14 mouse cellular contexts compared by ENCODE assay signal in the genomic region with DNA sequence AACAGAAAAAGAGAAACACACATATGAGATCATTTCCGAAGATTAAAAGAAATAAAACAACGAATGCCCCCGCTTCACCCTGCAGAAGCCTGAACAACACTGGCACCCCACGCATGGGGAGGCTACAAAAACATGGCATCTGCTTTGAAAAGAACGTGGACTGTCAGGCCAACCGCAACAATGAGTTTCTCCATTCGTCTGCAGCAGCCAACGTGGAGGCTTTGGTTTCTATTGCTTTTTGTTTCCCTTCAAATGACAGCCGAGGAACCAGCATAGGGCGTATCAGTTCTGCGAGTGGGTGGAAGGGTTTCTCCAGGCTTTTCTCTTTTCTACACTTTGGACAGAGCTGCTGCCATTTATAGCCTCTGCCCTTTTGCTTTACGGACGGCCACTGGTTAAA. TPM values are rescaled to one million over a fixed set of nuclear protein-coding genes. Genes with fewer than 3 reads are reported as not detected.
DNase-seq lines count a peak whose midpoint lies in the region; ATAC-seq lines count a peak whose summit lies in the region.
"Had no signal": no experiment of that assay in that cellular context is flagged by ENCODE, and none has a peak within 500 bp of the region (broad histone marks: within the 10 kb centered on the region; RNA-seq: fewer than 3 reads in every experiment).

No protein-coding gene starts in this region.

- WGBS in heart, embryonic 11.5 days (ENCODE audit: insufficient replicate concordance) = 76% methylated on average over 13 of the region's 13 CpGs
- WGBS in hindbrain, embryonic 12.5 days = 72% methylated on average over 13 of the region's 13 CpGs
- WGBS in hindbrain, embryonic 10.5 days = 80% methylated on average over 13 of the region's 13 CpGs
- WGBS in midbrain, embryonic 15.5 days = 81% methylated on average over 13 of the region's 13 CpGs
- 92% methylated on average over 13 of the region's 13 CpGs for WGBS in midbrain, embryonic 10.5 days

- no peak for ATAC-seq in heart, embryonic 11.5 days (replicated peaks; ENCODE audit: insufficient number of reproducible peaks, low FRiP score, low TSS enrichment)
- ATAC-seq in hindbrain, embryonic 12.5 days (ENCODE audit: low FRiP score) = no peak
- no peak for ATAC-seq in midbrain, embryonic 15.5 days (replicated peaks)
- ATAC-seq: forebrain, embryonic 14.5 days; liver, embryonic 12.5 days; midbrain, embryonic 16.5 days had no signal

- intact Hi-C loops in heart, postnatal 10 days (cut with DNase I) = no loop called here
- intact Hi-C loops in gastrocnemius, postnatal 36 days (cut with DNase I) = no loop called here

- no peak overlapping the region for H3K4me3 ChIP-seq in heart, embryonic 11.5 days (ENCODE audit: low read depth, low read length)
- H3K4me3 ChIP-seq in hindbrain, embryonic 12.5 days = no peak overlapping the region
- no peak overlapping the region for H3K4me3 ChIP-seq in hindbrain, embryonic 10.5 days
- H3K4me3 ChIP-seq in midbrain, embryonic 15.5 days = no peak overlapping the region
- H3K4me3 ChIP-seq in midbrain, embryonic 10.5 days = no peak overlapping the region
- H3K4me3 ChIP-seq: liver, embryonic 12.5 days had no signal

- H3K27me3 ChIP-seq in heart, embryonic 11.5 days (ENCODE audit: control insufficient read depth, insufficient read depth, low read length) = no peaks in the 10 kb centered on the region
- no peaks in the 10 kb centered on the region for H3K27me3 ChIP-seq in hindbrain, embryonic 12.5 days
- no peaks in the 10 kb centered on the region for H3K27me3 ChIP-seq in hindbrain, embryonic 10.5 days (ENCODE audit: insufficient read depth, poor library complexity, severe bottlenecking)
- H3K27me3 ChIP-seq in midbrain, embryonic 15.5 days (replicated peaks) = no peaks in the 10 kb centered on the region
- H3K27me3 ChIP-seq in midbrain, embryonic 10.5 days (ENCODE audit: low read depth, poor library complexity, severe bottlenecking) = no peaks in the 10 kb centered on the region
- H3K27me3 ChIP-seq: liver, embryonic 12.5 days; megakaryocyte, embryonic 14.5 days had no signal

- peak overlapping the region; percentile 82 for H3K27ac ChIP-seq in heart, embryonic 11.5 days (ENCODE audit: low read depth, low read length)
- 0 out of 2 replicates have a peak overlapping the region, but pooled peaks have one; percentile 17 for H3K27ac ChIP-seq in hindbrain, embryonic 12.5 days
- H3K27ac ChIP-seq in hindbrain, embryonic 10.5 days = no peak overlapping the region
- H3K27ac ChIP-seq in midbrain, embryonic 15.5 days = 0 out of 2 replicates have a peak overlapping the region, but pooled peaks have one; percentile 11
- no peak overlapping the region for H3K27ac ChIP-seq in midbrain, embryonic 10.5 days (replicated peaks)
- H3K27ac ChIP-seq: liver, embryonic 12.5 days had no signal

- H3K9ac ChIP-seq in heart, embryonic 11.5 days (ENCODE audit: low read depth, low read length) = 0 out of 2 replicates have a peak overlapping the region, but pooled peaks have one; percentile 39
- no peak overlapping the region for H3K9ac ChIP-seq in hindbrain, embryonic 12.5 days
- H3K9ac ChIP-seq in midbrain, embryonic 15.5 days = no peak overlapping the region
- H3K9ac ChIP-seq: liver, embryonic 12.5 days had no signal

- no peak for DNase-seq in heart, postnatal 10 days
- DNase-seq in hindbrain, embryonic 10.5 days (ENCODE audit: low spot score) = no peak
- DNase-seq in midbrain, embryonic 10.5 days (ENCODE audit: low spot score) = no peak
- DNase-seq in gastrocnemius, postnatal 36 days = no peak
- DNase-seq: cerebellum, adult 2 months; cerebellum, postnatal 36 days; lung, adult 2 months had no signal

- no peaks in the 10 kb centered on the region for H3K9me3 ChIP-seq in heart, embryonic 11.5 days (replicated peaks; ENCODE audit: control insufficient read depth, low read length)
- no peaks in the 10 kb centered on the region for H3K9me3 ChIP-seq in hindbrain, embryonic 12.5 days (replicated peaks)
- no peaks in the 10 kb centered on the region for H3K9me3 ChIP-seq in hindbrain, embryonic 10.5 days
- no peaks in the 10 kb centered on the region for H3K9me3 ChIP-seq in midbrain, embryonic 15.5 days
- H3K9me3 ChIP-seq in midbrain, embryonic 10.5 days (replicated peaks) = no peaks in the 10 kb centered on the region
- H3K9me3 ChIP-seq: liver, embryonic 12.5 days; megakaryocyte, embryonic 14.5 days had no signal

- H3K4me1 ChIP-seq in heart, embryonic 11.5 days (ENCODE audit: control insufficient read depth, insufficient read depth, low read length) = peaks cover 34% of the 10 kb centered on the region
- peaks cover 22% of the 10 kb centered on the region for H3K4me1 ChIP-seq in hindbrain, embryonic 12.5 days
- H3K4me1 ChIP-seq in hindbrain, embryonic 10.5 days (replicated peaks) = peaks cover 5% of the 10 kb centered on the region
- H3K4me1 ChIP-seq in midbrain, embryonic 15.5 days = peaks cover 5% of the 10 kb centered on the region; the same call in 1 of the 2 replicates
- no peaks in the 10 kb centered on the region for H3K4me1 ChIP-seq in midbrain, embryonic 10.5 days
- H3K4me1 ChIP-seq: liver, embryonic 12.5 days had no signal

- H3K36me3 ChIP-seq in heart, embryonic 11.5 days (ENCODE audit: control insufficient read depth, insufficient read depth, low read length) = peaks cover 16% of the 10 kb centered on the region
- peaks cover 80% of the 10 kb centered on the region for H3K36me3 ChIP-seq in hindbrain, embryonic 12.5 days
- H3K36me3 ChIP-seq in hindbrain, embryonic 10.5 days = peaks cover 100% of the 10 kb centered on the region
- H3K36me3 ChIP-seq in midbrain, embryonic 15.5 days (replicated peaks) = no peaks in the 10 kb centered on the region; the same call in 1 of the 2 replicates
- H3K36me3 ChIP-seq in midbrain, embryonic 10.5 days = peaks cover 100% of the 10 kb centered on the region

- H3K4me2 ChIP-seq in heart, embryonic 11.5 days = no peak overlapping the region
- no peak overlapping the region for H3K4me2 ChIP-seq in hindbrain, embryonic 12.5 days (replicated peaks)
- H3K4me2 ChIP-seq in midbrain, embryonic 15.5 days = no peak overlapping the region
- H3K4me2 ChIP-seq: liver, embryonic 12.5 days had no signal

RNA-seq across cellular contexts. Expression of a gene that starts 47.6 kb away (rescaled TPM):
- polyA plus RNA-seq in heart, embryonic 11.5 days (2014; fragmentation: Nextera tagmentation; extraction: Ambion mirVana) = 154 and 162 TPM in 2 replicates
- total RNA-seq in heart, postnatal 10 days (2021) = 10 to 100 TPM; 76.6 to 79.5 TPM
- polyA plus RNA-seq in hindbrain, embryonic 12.5 days (2016; fragmentation: Nextera tagmentation; extraction: Ambion mirVana) = 491 and 497 TPM in 2 replicates
- polyA plus RNA-seq in hindbrain, embryonic 10.5 days (2016; fragmentation: Nextera tagmentation; extraction: Ambion mirVana) = 494 and 510 TPM in 2 replicates
- polyA plus RNA-seq in midbrain, embryonic 15.5 days (2015; fragmentation: Nextera tagmentation; extraction: Ambion mirVana) = 291 and 299 TPM in 2 replicates
- polyA plus RNA-seq in midbrain, embryonic 10.5 days (2016; fragmentation: Nextera tagmentation; extraction: Ambion mirVana) = 526 and 546 TPM in 2 replicates
- 10 to 100 TPM; 57.5 to 69.3 TPM for total RNA-seq in gastrocnemius, postnatal 36 days (2021)

Comparison
In these comparisons a context has a peak if more than half of its experiments do, and no peak if none do; other contexts are left out.
1. H3K27ac ChIP-seq: peak in heart, embryonic 11.5 days (single experiment), hindbrain, embryonic 12.5 days (single experiment) and midbrain, embryonic 15.5 days (single experiment); none in hindbrain, embryonic 10.5 days (single experiment) and midbrain, embryonic 10.5 days (single experiment).